8 mouse cellular contexts compared by ENCODE assay signal in the genomic region with DNA sequence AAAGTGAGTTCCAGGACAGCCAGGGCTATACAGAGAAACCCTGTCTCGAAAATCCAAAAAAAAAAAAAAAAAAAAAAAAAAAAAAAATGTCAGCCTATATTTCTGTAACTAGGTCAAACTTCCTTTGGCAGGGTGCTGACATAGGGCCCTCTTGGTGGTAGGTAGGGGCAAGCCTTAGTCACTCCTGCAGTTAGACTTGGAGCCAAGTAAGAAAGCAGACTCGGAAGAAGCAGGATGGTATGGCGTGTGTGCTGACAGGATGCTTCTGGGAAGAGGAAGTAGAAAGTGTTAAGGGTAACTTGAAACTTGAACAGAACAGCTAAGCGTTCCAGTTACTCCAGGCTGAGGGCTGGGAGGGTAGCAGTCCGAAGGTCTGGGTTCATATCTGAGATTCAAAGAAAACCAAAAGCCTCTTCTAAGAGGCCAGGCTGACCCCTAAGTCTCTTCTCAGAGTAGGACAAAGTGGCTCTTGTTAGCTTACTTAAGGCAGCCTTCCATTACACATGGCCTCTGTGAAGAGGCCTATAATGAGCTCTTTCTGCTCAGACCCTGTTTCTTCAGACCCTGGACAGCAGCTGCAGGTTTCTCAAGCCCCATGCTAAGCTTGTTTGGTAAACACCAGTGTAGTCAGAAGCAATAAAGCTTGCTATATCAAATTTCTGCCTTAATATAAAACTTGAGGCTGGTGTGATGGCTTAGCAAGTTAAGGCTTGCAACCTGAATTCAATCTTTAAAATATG. TPM values are rescaled to one million over a fixed set of nuclear protein-coding genes. Genes with fewer than 3 reads are reported as not detected.
DNase-seq lines count a peak whose midpoint lies in the region; ATAC-seq and TF ChIP-seq lines count a peak whose summit lies in the region.

No protein-coding gene starts in this region.

- H3K4me1 ChIP-seq in forebrain, embryonic 12.5 days = peaks cover 17% of the 10 kb centered on the region
- H3K4me1 ChIP-seq in forebrain, embryonic 11.5 days (replicated peaks; ENCODE audit: control insufficient read depth, insufficient read depth, low read length) = peaks cover 5% of the 10 kb centered on the region; the same call in 1 of the 2 replicates
- peaks cover 4% of the 10 kb centered on the region; the same call in 1 of the 2 replicates for H3K4me1 ChIP-seq in forebrain, embryonic 14.5 days (ENCODE audit: control insufficient read depth, insufficient read depth, low read length)
- H3K4me1 ChIP-seq in megakaryocyte, embryonic 14.5 days = peaks cover 87% of the 10 kb centered on the region

- H3K9ac ChIP-seq in forebrain, embryonic 12.5 days = no peak overlapping the region
- no peak overlapping the region for H3K9ac ChIP-seq in forebrain, embryonic 11.5 days (ENCODE audit: low read length)
- H3K9ac ChIP-seq in forebrain, embryonic 14.5 days (ENCODE audit: low read length) = no peak overlapping the region

- ATAC-seq in forebrain, embryonic 12.5 days (ENCODE audit: low FRiP score) = no peak
- ATAC-seq in forebrain, embryonic 11.5 days (replicated peaks; ENCODE audit: low FRiP score) = no peak
- ATAC-seq in forebrain, embryonic 14.5 days = peak; percentile 27; the same call in 1 of the 2 replicates

- peaks cover 89% of the 10 kb centered on the region for H3K36me3 ChIP-seq in forebrain, embryonic 12.5 days (replicated peaks)
- peaks cover 12% of the 10 kb centered on the region; the same call in 1 of the 2 replicates for H3K36me3 ChIP-seq in forebrain, embryonic 11.5 days (ENCODE audit: control insufficient read depth, insufficient read depth, low read length)
- H3K36me3 ChIP-seq in forebrain, embryonic 14.5 days (ENCODE audit: control insufficient read depth, insufficient read depth, low read length) = peaks cover 91% of the 10 kb centered on the region
- H3K36me3 ChIP-seq in megakaryocyte, embryonic 14.5 days (replicated peaks; ENCODE audit: low read length) = peaks cover 87% of the 10 kb centered on the region

- H3K4me3 ChIP-seq in forebrain, embryonic 12.5 days (replicated peaks) = no peak overlapping the region
- no peak overlapping the region for H3K4me3 ChIP-seq in forebrain, embryonic 11.5 days (ENCODE audit: low read depth, low read length)
- no peak overlapping the region for H3K4me3 ChIP-seq in left cerebral cortex, adult 2 months
- H3K4me3 ChIP-seq in forebrain, embryonic 14.5 days (ENCODE audit: low read depth, low read length) = no peak overlapping the region
- peak overlapping the region; percentile 44 for H3K4me3 ChIP-seq in megakaryocyte, embryonic 14.5 days (replicated peaks)

- intact Hi-C loops in left cerebral cortex, adult 2 months (cut with DNase I) = no loop called here

- 74% methylated on average over 4 of the region's 5 CpGs for WGBS in forebrain, embryonic 12.5 days
- 85% methylated on average over 4 of the region's 5 CpGs for WGBS in forebrain, embryonic 11.5 days
- 74% methylated on average over 4 of the region's 5 CpGs for WGBS in forebrain, embryonic 14.5 days

- H3K9me3 ChIP-seq in forebrain, embryonic 12.5 days = no peaks in the 10 kb centered on the region
- H3K9me3 ChIP-seq in forebrain, embryonic 11.5 days (ENCODE audit: control insufficient read depth, low read length) = no peaks in the 10 kb centered on the region
- no peaks in the 10 kb centered on the region for H3K9me3 ChIP-seq in forebrain, embryonic 14.5 days (replicated peaks; ENCODE audit: control insufficient read depth, low read length)
- H3K9me3 ChIP-seq in megakaryocyte, embryonic 14.5 days = no peaks in the 10 kb centered on the region

- DNase-seq in forebrain, embryonic 11.5 days (ENCODE audit: low spot score) = no peak
- DNase-seq in left cerebral cortex, adult 2 months (ENCODE audit: extremely low spot score in 1 of 2, low spot score in 2 of 2) = no peak
- DNase-seq in left cerebral cortex, adult 18-20 months (ENCODE audit: low spot score in 2 of 2) = no peak
- no peak for DNase-seq in forebrain, embryonic 14.5 days (ENCODE audit: low spot score)
- DNase-seq in Muller cell, postnatal 12 days (ENCODE audit: inconsistent ontology term) = no peak
- no peak for DNase-seq in urinary bladder, postnatal 10 days (ENCODE audit: low spot score)

- peak overlapping the region; percentile 31; the same call in 1 of the 2 replicates for H3K27ac ChIP-seq in forebrain, embryonic 12.5 days
- H3K27ac ChIP-seq in forebrain, embryonic 11.5 days (ENCODE audit: low read depth, low read length) = no peak overlapping the region
- H3K27ac ChIP-seq in left cerebral cortex, adult 2 months = peak overlapping the region; percentile 67
- H3K27ac ChIP-seq in forebrain, embryonic 14.5 days (ENCODE audit: low read depth, low read length) = peak overlapping the region; percentile 39; the same call in 1 of the 2 replicates

- H3K27me3 ChIP-seq in forebrain, embryonic 12.5 days = no peaks in the 10 kb centered on the region
- H3K27me3 ChIP-seq in forebrain, embryonic 11.5 days (ENCODE audit: control insufficient read depth, insufficient read depth, low read length) = no peaks in the 10 kb centered on the region
- no peaks in the 10 kb centered on the region for H3K27me3 ChIP-seq in forebrain, embryonic 14.5 days (replicated peaks; ENCODE audit: control insufficient read depth, insufficient read depth, low read length)
- no peaks in the 10 kb centered on the region for H3K27me3 ChIP-seq in megakaryocyte, embryonic 14.5 days (replicated peaks)

- no peak for TF ChIP-seq CTCF in left cerebral cortex, adult 2 months (IDR thresholded peaks at IDR 0.05)

- no peak overlapping the region for H3K4me2 ChIP-seq in forebrain, embryonic 12.5 days
- H3K4me2 ChIP-seq in forebrain, embryonic 11.5 days (ENCODE audit: low read depth, low read length, severe bottlenecking) = no peak overlapping the region
- no peak overlapping the region for H3K4me2 ChIP-seq in forebrain, embryonic 14.5 days (ENCODE audit: low read length)

RNA-seq across cellular contexts. Expression of gene Cep68, which starts 17.0 kb away (rescaled TPM):
- polyA plus RNA-seq in forebrain, embryonic 12.5 days (2016; fragmentation: Nextera tagmentation; extraction: Ambion mirVana) = 36.3 and 41.2 TPM in 2 replicates
- 41.0 and 41.1 TPM in 2 replicates for polyA plus RNA-seq in forebrain, embryonic 11.5 days (2014; fragmentation: Nextera tagmentation; extraction: Ambion mirVana)
- 10 to 100 TPM; 31.5 to 32.5 TPM for total RNA-seq in left cerebral cortex, adult 2 months (2021)
- total RNA-seq in left cerebral cortex, adult 18-20 months (2021) = 10 to 100 TPM; 30.7 to 30.9 TPM
- polyA plus RNA-seq in forebrain, embryonic 14.5 days (2014; fragmentation: Nextera tagmentation; extraction: Ambion mirVana) = 24.9 and 27.9 TPM in 2 replicates
- 4.7 and 15.5 TPM in 2 replicates for polyA plus RNA-seq in megakaryocyte, embryonic 14.5 days (2012; ENCODE audit: insufficient read depth, low replicate concordance)

RNA-seq across cellular contexts. Expression of gene Rab1a, which starts 31.0 kb away (rescaled TPM):
- polyA plus RNA-seq in forebrain, embryonic 12.5 days (2016; fragmentation: Nextera tagmentation; extraction: Ambion mirVana) = 270 and 283 TPM in 2 replicates
- polyA plus RNA-seq in forebrain, embryonic 11.5 days (2014; fragmentation: Nextera tagmentation; extraction: Ambion mirVana) = 227 and 242 TPM in 2 replicates
- total RNA-seq in left cerebral cortex, adult 2 months (2021) = 100 to 1,000 TPM; 183 to 193 TPM
- 100 to 1,000 TPM; 189 to 193 TPM for total RNA-seq in left cerebral cortex, adult 18-20 months (2021)
- 230 and 259 TPM in 2 replicates for polyA plus RNA-seq in forebrain, embryonic 14.5 days (2014; fragmentation: Nextera tagmentation; extraction: Ambion mirVana)
- polyA plus RNA-seq in megakaryocyte, embryonic 14.5 days (2012; ENCODE audit: insufficient read depth, low replicate concordance) = 6.5 and 33.5 TPM in 2 replicates
